Mouse (Mus musculus) WW6 (cell line): Measurements from ENCODE around the gene Cdh6.
A peak's percentile ranks its signal among the peaks of the same experiment; 100 is the strongest.

Experiments
- DNase-seq: peaks from one replicate; pipeline ENCODE4 v3.0.0-alpha.2; 2013; ENCODE audit warnings: low read depth, low spot score

Cdh6 gene

DNA sequence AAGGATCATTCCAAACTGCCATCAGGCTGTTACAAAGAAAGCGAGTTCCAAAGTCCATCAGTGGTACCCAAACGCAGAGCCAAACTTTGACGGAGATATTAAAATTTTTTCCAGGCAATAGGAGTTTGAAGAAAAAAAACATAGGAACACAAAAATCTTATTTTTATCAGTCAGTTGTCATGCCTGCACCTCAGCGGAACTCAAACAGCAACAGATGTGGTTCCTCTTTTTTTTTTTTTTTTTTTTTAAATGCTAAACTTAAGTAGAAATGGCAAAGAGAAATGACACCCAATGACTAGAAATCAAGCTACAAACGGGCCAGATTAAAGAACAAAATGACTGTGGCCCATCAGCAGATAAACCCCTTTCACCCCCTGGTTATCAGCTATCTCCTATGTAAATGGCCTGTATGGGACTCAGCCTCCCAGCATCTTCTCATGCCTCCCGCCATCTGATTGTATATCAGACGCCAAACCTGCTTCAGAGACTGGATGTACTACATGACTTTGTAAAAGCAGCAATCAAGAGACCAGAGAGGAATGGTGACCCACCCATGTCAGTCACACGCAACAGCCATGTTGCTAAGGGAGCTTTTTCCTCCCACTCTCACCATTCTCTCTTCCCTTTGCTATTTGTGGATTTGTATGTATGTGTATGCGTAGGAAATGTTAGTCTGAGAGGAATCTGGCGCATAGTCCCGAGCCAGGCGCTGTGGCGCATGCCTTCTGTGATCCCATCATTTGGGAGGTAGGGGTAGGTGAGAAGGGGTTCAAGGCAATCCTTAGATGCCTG, 8.2 kb downstream of the Cdh6 start:
- no peak for DNase-seq

DNA sequence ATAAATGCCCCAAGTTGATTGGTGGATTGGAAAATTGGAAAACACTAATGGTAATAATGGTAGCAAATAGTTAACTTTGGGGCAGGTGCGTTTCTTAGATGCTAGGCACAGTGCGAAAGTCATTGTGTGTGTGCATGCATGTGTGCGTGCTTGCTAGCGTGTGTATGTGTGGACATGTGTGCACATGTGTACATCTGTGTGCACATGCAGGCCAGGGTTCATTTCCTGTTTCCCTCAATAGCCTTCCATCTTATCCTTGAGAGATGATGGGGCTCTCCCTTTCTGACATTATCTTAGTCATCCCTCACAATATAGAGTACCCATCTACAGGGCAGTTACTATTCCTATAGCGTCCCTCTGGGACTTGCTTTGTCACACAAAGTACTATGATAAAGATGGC, 17.7 kb downstream of the Cdh6 start:
- no peak for DNase-seq

DNA sequence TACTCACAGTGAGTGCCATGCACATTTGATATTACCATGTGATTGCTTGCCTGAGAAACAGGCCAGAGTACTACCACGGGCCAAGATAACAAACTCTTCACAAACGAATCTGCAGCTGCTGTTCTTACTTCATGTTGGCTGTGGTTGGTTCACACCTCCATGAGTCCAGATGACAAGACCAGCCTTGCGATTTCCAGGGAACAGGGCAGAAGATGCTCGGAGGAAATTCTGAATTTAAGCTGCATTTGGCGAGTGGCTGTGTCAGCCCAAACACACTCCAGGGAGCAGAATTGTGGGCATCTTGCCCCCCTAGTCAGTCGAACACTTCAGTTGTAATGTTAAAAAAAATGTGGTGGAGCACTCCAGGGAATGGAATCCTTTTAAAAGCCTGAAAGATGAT, 18.1 kb downstream of the Cdh6 start:
- DNase-seq: no peak

GRCm38 (mm10) chr15:13141983-13142382, 31.5 kb downstream of the Cdh6 start:
- no peak for DNase-seq

DNA sequence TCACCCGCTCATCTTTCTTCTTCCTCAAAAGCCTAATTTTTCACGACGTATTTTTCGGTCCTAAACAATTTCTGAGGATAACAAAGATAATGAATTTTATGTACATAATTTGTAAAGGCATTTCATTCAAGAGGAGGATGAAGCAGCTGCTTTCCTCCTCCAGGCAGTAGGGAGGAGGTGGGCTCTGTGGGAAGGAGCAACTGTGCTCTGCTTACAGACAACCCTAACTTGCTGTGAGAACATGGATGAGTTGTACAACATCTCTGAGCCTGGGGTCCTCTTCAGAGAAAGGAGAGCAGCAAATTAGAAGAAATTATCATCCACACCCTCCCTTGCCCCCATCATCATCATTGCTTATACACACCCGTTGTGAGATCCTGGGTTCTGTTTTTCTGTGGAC, 33.8 kb downstream of the Cdh6 start:
- DNase-seq: no peak

- DNase-seq: no peak
Measured at GRCm38 (mm10) chr15:13137166-13137565, 36.3 kb downstream of the Cdh6 start.

- DNase-seq: peak; percentile 14
Measured at GRCm38 (mm10) chr15:13134086-13134485, 39.4 kb downstream of the Cdh6 start.

DNA sequence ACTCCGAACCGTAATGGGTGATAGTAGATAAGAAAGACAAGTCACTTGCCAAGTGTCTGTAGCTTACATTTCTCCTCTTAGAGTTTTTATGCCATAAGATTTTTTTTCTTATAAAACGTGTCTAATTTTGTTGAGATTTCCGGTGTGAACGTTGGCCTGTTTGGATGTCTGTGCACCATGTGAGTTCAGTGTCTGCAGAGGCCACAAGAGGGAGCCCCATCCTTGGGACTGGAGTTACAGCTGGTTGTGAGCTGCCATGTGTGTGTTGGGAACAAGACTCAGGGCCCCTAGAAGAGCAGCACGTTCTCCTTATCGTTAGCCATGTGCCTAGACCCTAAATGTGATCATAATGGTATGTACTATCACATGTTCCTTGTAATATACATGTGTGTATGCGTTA, 40.1 kb downstream of the Cdh6 start:
- DNase-seq: no peak

DNA sequence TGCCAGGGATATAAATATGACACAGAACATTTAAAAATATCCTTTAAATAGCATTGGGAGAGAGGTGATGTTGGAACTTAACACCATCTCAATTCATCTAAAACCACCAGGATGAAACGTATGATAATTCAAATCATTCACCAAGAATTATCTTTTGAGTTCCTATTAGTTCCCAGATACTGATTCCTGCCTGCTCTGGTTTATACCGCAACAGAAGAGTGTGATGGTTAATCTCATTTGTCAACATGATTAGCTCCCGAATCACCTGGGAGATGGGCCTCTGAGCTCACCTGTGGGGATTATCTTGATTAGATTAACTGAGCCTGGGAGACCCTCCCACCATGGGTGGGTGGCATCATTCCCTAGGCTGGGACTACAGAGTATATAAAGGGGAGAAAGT, 41.0 kb downstream of the Cdh6 start:
- DNase-seq: no peak

- DNase-seq: no peak
Measured at GRCm38 (mm10) chr15:13130246-13130645, 43.2 kb downstream of the Cdh6 start.

- DNase-seq: no peak
Measured at GRCm38 (mm10) chr15:13100341-13100740, 73.1 kb downstream of the Cdh6 start.

- no peak for DNase-seq
Measured at GRCm38 (mm10) chr15:13097861-13098260, 75.6 kb downstream of the Cdh6 start.

- DNase-seq: no peak
Measured at GRCm38 (mm10) chr15:13095406-13095805, 78.1 kb downstream of the Cdh6 start.

DNA sequence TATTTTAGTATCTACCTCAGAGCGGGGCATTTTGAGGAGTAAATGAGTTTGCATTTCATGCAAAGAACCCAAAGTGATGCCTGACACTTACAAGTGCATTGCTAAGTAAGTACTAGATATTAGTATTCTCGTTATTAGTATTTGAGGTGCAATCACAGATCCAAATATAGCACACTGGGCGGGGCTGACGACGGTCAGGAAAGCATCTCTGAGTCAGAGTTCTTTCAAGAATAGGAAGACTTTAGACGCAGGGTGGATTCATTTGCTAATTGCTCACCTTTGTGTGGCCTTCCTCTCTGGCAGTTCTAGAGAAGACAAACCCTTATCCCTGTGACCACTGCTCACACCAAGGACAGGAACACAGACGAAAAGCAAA, 78.6 kb downstream of the Cdh6 start:
- DNase-seq: no peak

DNA sequence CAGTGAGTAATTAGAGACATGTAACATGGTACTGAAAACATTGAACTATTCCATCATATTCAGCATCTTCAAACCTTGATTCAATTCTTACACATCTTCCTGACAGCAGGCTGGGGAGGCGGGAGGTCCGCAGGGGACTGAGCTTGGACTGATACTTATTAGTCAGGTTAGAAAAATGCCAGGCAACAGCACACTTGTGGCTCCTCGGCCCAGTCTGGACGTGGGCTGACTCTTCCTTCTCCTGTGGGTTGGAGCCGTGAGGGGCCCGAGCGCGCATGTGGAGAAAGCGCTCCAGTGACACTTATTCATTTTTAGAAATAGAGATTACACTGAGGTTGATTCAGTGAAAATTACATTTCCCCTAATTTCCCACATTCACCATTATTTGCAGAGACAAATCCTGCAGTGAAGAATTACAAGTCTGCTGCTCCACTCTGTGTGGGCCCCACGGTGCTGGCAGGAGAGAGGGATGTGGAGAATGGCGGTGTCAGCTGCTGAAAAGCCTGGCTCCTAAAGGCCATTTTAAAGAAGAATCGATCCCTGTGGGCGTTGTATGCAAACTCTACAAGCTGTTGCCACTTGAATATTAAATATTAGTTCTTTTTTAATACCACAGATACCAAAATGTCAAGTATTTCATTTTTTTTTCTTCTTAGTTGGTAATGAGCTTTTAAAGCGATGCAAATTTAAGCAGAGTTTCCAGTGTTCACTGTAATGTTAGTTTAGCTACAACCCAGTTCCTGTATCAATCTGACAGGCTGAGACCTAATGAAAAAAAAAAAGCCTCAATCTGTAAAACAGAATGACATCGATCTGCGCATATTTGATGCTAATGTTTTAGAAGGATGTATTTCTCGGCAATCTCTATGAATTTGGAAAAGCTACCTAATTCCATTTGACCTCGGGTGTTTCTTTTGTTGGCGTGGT, 79.3 kb downstream of the Cdh6 start:
- no peak for DNase-seq

DNA sequence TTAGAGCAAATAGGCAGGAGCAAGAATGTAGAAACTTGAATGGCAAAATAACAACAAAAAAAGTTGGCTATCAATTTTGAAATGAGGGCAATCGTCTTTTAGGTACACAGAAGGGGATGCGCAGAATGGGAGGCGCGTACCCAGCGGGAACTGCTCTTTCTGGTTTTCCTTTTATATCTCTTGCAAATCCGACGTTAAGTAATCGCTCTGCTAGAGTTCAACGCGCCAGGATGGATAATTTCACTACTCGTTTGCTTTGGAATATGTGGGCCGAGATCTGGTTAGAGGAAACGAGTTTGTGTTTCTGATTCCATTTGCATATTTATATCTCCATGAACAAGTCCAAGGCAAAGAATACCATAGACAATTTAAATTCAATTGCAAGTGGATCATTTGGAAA, 81.4 kb downstream of the Cdh6 start:
- no peak for DNase-seq

GRCm38 (mm10) chr15:13088504-13089058, 84.9 kb downstream of the Cdh6 start:
- DNase-seq: peak; percentile 62

DNA sequence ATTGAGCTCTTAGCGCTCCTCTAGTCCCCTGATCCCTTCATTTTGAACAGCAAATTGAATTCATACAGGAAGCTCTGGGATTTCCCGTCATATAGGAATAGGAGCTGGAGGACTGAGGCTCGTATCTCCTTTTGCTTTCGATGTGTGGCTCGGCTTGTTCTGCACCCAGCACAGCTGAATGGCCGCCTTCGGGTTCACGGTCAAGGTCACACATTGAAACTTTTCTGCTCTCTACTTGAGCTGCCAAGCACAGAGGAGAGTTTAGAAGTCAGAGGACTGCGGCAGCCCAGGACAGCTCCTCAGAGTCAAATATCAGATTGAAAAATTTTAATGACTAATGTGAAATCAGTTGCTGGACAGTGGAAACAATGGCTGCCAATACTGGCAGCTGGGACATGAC, 88.7 kb downstream of the Cdh6 start:
- no peak for DNase-seq

GRCm38 (mm10) chr15:13076908-13077669, 96.4 kb downstream of the Cdh6 start:
- DNase-seq: no peak

DNA sequence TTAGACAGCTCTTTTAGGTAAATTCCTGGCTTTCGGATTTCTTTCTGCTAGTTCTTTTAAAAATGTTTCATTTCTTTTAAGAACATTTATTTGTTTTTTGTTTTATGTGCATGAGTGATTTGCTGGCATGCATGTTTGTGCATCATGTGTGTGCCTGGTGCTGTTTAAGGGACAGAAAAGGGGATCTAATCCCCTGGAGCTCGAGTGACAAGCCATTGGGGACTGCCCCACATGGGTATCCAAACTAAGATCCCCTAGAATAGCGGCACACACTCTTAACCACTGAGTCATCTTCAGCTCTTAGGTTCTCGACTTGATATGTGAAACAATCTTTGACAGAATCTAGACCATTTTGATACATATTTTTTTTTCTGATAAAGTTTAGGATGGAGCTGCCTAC, 99.4 kb downstream of the Cdh6 start:
- no peak for DNase-seq

GRCm38 (mm10) chr15:13068213-13068516, 105.3 kb downstream of the Cdh6 start:
- DNase-seq: no peak
